Mouse (Mus musculus): ENCODE measurements at regions not wholly inside any gene's neighbourhood (a gene's known extent, or its start where the extent isn't known, plus 50 kb on each side); places are given as distances from the start of the nearest gene placed in this dataset.

DNA sequence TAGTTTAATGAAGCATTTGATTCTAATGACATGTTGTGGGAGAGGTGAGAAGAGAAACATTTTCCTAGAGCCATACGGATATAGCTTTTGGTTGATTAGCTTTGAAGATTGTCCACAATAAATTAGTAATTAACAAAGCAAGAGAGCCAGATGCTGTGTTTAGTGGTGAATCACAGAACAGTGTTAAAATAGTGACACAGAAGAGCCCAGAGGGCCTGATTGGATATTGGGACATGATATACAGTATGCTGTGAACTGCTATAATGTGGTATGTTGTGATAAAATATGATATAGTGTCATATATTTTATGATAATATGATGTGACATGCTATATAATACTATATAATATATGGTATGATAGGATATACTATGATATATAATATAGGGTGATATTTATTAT is 243.7 kb upstream of the Ngly1 start:
- no peak for TF ChIP-seq GATA1 (IDR thresholded peaks at IDR 0.05; ENCODE audit: borderline replicate concordance, low read length)
- no peak for TF ChIP-seq FLI1 (IDR thresholded peaks at IDR 0.05; ENCODE audit: low read length)
